Mouse (Mus musculus): ENCODE measurements at regions not wholly inside any gene's neighbourhood (a gene's known extent, or its start where the extent isn't known, plus 50 kb on each side); places are given as distances from the start of the nearest gene placed in this dataset.

GRCm38 (mm10) chr6:51701253-51702020 is 177.7 kb downstream of the Snx10 start:
- no peak for DNase-seq (ENCODE audit: low spot score in 2 of 2)

GRCm38 (mm10) chr6:51702456-51703171 is 178.9 kb downstream of the Snx10 start:
- DNase-seq (ENCODE audit: low spot score in 2 of 2) = no peak

- DNase-seq (ENCODE audit: low spot score in 2 of 2) = no peak
Observed at GRCm38 (mm10) chr6:51708011-51708410, 184.3 kb downstream of the Snx10 start.

- DNase-seq (ENCODE audit: low spot score in 2 of 2) = no peak
Observed at GRCm38 (mm10) chr6:51708668-51709339, 185.1 kb downstream of the Snx10 start.

- no peak for DNase-seq (ENCODE audit: low spot score in 2 of 2)
Observed at GRCm38 (mm10) chr6:51709340-51710067, 185.8 kb downstream of the Snx10 start.

GRCm38 (mm10) chr6:51710153-51710552 is 186.5 kb downstream of the Snx10 start:
- DNase-seq (ENCODE audit: low spot score in 2 of 2) = no peak

- DNase-seq (ENCODE audit: low spot score in 2 of 2) = no peak
Observed at GRCm38 (mm10) chr6:51710926-51711615, 187.4 kb downstream of the Snx10 start.

DNA sequence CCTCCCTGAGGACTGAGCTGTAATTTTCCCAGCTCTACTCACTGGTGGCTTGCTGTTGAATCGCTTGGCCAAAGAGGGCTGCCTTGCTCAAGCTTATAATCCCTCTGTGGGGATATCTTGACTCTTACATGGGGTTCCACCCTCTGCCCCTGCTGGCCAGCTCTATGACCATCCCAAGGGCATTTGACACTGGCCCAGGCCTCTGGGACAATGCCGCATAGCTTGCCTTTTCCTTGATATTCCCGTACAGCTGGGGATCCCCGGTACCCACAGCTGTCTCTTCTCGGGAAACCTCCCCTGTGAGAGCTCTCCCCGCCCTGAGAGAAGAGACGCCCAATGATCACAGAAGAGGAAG is 187.9 kb downstream of the Snx10 start:
- DNase-seq (ENCODE audit: low spot score in 2 of 2) = no peak

GRCm38 (mm10) chr6:51715158-51715840 is 191.6 kb downstream of the Snx10 start:
- DNase-seq (ENCODE audit: low spot score in 2 of 2) = no peak

DNA sequence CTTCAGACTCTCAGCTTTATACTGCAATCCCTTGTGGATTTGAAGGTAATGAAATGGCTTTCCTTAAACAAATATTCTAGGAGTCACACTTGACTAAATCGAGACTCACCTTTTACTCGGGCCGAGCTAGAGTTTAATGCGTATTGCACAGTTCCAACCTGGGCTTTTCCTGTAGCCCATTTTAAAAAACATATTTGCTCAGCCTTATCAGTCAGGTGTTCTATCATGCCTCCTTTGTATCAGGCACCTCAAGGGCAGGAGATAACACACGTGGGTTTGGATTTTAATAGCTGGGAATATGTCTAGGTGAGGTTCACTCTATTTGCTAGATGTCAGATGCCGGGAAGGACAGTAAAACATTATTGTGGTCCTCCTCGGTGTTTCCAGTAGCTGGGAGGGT is 193.7 kb downstream of the Snx10 start:
- no peak for DNase-seq (ENCODE audit: low spot score in 2 of 2)

DNA sequence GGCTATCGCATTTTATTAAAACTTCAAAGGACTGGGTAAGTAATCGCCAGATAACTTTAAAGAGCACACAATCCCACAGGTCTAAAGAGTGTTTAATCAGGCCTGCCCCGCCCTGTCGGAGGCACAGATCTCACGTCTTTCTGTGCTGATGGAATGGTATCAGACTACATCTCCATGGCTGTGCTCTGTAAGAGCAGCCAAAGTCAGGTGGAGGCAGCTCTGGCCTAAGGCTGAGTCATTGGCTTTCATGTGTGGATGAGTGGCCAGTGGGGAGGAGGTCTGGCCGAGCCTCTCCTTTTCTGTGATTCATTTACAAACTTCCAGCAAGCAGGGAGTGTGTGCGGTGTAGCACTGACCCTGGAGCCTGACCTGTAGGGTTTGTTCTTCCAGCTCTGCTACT is 197.0 kb downstream of the Snx10 start:
- no peak for DNase-seq (ENCODE audit: low spot score in 2 of 2)

- no peak for DNase-seq (ENCODE audit: low spot score in 2 of 2)
Observed at GRCm38 (mm10) chr6:51723053-51723452, 199.4 kb downstream of the Snx10 start.

DNA sequence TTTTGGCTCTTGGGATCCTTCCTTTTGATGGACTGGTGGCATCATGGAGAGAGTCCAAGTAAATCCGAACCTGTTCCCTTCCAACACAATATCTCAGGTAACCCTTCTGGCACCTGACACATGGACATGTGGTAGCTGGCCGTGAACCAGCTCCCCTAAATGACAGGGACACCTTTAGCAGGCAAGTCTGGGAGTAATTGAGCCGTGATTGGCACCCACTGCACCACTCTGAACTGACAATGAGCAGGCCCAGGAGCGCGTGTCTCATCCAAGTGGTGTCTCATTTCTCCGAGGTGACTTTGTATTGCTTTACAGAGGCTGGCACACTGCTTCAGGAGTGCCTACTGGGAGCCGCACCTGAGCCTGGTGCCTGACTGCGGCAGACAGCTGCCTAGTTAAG is 203.5 kb downstream of the Snx10 start:
- no peak for DNase-seq (ENCODE audit: low spot score in 2 of 2)

DNA sequence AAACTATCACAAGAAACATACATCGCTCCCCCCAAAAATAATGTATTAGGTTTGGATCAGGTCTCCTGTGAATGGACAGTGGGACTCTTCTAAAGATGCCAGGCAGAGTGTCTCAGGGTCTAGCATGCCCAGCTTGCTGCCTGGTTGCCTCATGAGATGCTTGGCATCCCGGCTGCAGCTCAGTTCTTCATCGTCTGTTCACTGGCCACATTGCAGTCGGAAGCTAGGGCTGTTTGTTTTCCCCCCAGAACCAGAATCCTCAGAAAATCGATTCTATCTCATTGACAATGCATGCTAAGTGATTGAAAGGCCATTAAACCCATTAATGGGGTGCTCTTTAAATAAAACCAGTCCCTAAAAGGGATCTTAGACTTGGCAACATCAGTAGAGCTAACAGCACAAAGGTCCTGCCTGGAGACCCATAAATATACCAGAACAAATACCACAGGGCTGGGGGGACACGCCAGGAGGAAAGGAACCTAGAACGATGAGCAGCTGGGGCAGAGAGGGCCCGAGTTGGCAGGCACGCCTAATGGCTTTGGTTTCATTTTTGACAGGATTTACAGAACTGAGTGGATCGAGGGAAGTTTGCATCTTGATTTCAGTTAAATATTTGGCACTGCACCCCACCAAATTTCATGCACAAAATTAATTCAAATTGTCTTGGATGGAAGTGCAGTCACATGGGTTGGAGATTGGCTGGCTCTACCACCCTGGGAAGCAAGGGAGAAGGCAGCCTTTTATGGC is 205.3 kb downstream of the Snx10 start:
- no peak for DNase-seq (ENCODE audit: low spot score in 2 of 2)

- no peak for DNase-seq (ENCODE audit: low spot score in 2 of 2)
Observed at GRCm38 (mm10) chr6:51730564-51731351, 207.1 kb downstream of the Snx10 start.

GRCm38 (mm10) chr6:51732298-51732895 is 208.7 kb downstream of the Snx10 start:
- DNase-seq (ENCODE audit: low spot score in 2 of 2) = no peak

- no peak for DNase-seq (ENCODE audit: low spot score in 2 of 2)
Observed at GRCm38 (mm10) chr6:51736051-51736450, 212.3 kb downstream of the Snx10 start.

DNA sequence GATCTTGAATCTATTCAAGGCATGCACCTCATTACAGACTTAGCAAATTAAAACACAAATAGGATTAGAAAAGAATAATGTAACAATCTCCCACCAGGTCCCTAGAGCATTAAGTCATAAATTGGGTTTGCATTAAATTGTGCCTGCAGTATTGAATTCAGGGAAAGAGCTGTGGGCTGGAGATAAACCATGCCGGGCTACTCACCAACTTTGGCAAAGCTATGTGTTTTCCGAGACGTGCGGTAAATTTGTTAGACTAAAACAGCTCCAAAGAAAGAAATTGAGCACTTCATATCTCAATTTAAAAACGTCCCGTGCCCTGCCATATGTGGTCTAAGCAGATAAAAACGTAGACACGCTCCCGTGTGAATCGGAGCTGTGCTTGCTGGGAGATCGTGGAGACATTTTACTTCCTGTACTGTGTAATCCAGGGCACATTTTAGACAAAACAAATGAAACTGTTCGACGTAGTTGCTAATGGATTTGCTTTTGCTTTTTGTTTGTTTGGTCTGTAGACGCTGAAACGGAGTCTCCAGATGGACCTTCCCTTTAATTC is 219.5 kb downstream of the Snx10 start:
- DNase-seq (ENCODE audit: low spot score in 2 of 2) = no peak

DNA sequence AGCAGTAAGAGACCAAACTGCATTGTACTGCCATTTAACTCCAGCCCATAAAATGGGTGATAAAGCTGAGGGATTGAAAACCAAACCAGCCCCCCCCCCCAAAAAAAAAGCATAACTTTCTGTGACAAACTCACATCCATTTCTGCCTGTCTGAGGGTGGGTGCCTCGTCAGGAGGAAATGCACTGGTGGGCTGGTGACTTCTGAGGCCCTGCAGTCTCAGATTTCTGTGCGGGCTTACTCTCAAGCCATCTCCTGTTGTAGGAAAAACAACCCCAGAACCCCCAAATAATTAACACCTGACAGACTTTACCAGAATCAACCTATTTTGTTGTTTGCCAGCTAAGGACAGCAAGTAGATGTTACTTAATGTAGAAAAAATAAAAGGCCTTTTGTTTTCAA is 220.9 kb downstream of the Snx10 start:
- no peak for DNase-seq (ENCODE audit: low spot score in 2 of 2)

Measured in spleen, postnatal 36 days (tissue).